Mouse (Mus musculus): ENCODE data around the gene Phrf1.

DNA sequence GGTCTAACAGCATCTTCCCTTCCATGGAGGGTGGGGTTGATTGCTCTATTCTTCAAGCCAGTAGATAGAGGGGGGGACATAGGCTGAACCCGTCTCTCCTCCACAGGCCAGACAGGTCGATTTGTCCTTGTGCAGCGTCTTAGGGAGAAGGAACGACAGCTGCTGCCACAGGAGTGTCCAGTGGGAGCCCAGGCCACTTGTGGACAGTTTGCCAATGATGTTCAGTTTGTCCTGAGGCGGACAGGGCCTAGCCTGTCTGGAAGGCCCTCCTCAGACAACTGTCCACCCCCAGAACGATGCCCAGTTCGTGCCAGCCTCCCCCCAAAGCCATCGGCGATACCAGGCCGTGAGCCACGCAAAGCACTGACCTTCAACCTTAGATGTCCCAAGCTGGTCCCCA, 11.7 kb upstream of the Phrf1 start:
- no peak for TF ChIP-seq EP300 (IDR thresholded peaks at IDR 0.05)
- TF ChIP-seq CTCF (IDR thresholded peaks at IDR 0.05), result no peak
